Mouse (Mus musculus) heart, postnatal 36 days (tissue): ENCODE data around the gene Slc6a13. TPM values are rescaled to one million over a fixed set of nuclear protein-coding genes. Genes with fewer than 3 reads are reported as not detected.

ENCODE experiments used
- DNase-seq, 2 experiments: peaks; one replicate each; pipeline ENCODE4 v3.0.0; 2021 to 2022
- intact Hi-C: fragments of 180-260 bp; cut with DNase I; formaldehyde crosslinking; loops from one replicate; pipeline ENCODE4 v1.15.1; 2025
- total RNA-seq, 2 experiments: library from RNA; stranded (reverse); gene quantifications; 2 replicates each; pipeline ENCODE4 v1.2.3; 2021

Slc6a13 gene
- total RNA-seq = under 1 TPM in 1 of 2 experiments, not detected in 1; 0.41 TPM

DNA sequence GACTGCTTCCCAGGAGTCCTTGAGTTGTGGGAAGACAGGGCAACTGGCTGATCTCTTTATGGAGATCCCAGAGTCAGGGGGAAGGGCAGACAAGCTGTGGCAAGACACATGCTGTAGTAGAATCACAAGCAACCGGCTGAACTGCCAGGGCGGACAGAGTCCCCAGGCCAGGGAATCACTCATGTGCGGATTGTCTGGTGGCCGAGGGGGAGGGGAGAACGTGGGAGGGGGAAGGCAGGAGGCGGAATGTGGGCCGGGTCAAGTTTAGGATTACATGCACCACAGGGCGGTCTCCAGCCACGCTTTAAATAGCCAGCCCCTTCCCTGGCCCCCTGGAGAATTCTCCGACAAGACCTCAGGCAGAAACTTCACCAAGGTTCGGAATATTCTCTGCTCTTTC lies at the start of gene Slc6a13:
TSS of gene Slc6a13 (plus strand) at position 274 of the 400 bp plus-strand sequence.
- intact Hi-C loops = no loop called here
- DNase-seq = no peak

DNA sequence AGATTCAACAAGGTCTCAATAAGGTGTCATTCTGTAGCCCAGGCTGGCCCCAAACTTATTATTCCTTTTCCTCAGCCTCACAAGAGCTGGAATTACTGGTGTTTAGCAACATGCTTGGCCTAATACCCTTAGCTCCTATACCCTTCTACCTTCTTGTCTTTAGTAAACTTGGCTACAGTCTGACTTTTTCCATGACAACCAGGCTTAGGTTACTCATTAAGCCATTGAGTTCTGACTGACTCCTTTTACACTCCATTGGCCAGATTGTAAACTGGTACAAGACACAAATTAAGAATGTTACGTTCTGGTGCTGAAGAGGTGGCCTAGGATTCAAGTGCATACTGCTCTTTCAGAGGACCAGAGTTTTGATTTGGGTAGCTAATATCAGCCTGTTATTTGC lies 49.6 kb upstream of the Slc6a13 start:
- no peak for DNase-seq
- intact Hi-C loops = no loop called here

DNA sequence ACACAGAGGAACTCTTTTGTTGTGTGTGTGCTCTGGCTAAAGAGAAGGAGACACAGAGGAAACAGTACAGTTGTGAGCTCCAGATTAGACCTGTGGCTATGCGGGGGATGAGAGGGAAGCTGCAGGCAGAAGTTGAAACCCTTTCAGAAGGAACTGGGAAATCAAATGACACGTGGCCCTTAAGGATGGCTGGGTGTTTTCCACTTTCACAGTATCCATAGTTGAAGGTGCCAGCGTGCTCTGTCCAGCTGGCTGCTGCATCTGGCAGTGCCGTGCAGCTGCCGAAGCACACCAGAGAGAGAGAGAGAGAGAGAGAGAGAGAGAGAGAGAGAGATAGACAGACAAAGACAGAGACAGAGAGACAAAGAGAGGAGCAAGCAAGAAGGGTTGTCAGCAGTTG lies 48.8 kb upstream of the Slc6a13 start:
- DNase-seq = no peak
- intact Hi-C loops = no loop called here

DNA sequence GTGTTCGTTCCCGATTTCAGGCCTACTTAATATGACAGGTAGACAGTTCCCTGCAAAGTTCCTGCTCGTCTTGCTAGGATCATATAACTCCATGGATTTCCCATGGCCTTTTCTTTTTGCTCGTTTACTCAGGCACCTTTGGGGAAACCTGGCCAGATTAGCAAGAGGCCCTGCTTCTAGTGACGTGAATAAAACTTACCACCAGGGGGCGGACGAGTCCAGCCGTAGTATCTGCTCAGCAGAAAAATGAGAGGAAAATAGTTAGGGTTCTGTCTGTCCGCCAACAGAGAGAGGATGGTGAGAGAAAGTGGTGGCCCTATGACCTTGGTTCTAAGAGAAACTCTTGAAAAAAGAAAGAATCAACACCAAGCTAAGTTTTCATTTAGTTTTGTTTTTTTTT lies 39.5 kb upstream of the Slc6a13 start:
- intact Hi-C loops = loop anchor here (2.0 kb wide), 1 partner anchor 76 kb away; no protein-coding TSS in a partner anchor

DNA sequence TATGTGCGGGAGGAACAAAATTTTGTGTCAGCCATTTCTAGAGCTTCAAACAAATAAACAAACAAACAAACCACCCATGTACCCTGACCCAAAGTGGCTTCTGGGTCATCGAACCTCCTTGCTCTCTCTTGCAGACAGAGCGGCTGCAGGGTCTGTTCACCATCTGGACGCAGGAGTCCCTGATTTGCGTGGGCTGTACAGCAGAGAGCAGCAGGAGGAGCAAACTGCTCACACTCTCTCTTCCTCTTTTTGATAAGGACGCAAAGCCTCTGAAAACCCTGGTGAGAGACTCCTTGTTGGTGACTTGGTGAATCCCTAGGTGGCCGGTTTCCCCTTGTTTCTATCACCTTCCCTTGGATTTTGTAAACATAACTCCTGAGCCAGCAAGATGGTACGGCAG lies 38.8 kb upstream of the Slc6a13 start:
- intact Hi-C loops = loop anchor here (2.0 kb wide), 1 partner anchor 76 kb away; no protein-coding TSS in a partner anchor
- DNase-seq = no peak

More for the DNA sequence above, 39.5 kb upstream of the Slc6a13 start:
- DNase-seq = peak; percentile 71 to 80

DNA sequence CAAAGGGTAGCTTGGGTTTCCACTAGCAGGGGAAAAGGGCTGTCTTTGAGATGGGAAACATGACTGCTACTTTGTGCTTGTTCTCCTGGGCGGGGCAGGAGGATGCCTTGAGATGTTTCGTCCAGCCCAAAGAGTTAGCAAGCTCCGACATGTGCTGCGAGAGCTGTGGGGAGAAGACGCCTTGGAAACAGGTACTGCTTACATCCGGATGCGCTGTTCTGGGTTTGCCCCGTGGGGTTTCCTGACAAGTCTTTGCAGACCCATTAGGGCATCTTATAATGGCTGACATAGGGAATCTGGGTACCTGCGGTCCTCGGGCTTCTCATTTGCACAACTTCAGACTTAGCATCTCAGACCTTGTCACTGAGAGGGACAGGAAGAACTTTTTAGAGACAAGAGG lies 38.0 kb upstream of the Slc6a13 start:
- no peak for DNase-seq
- intact Hi-C loops = no loop called here

DNA sequence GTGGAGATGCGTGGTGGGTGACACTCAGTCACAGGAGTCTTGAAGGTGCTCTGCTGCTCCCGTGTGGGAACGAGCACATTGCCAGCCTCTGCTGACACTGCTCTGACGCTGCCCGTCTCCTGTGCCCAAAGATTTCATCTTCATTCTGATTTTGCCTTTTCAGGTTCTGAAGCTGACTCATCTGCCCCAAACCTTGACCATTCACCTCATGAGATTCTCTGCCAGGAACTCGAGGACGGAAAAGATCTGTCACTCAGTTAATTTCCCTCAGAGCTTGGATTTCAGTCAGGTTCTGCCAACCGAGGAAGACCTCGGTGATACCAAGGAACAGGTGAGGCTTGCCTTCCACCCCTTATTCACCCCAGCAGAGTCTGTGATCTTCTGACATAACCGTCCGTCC lies 37.5 kb upstream of the Slc6a13 start:
- intact Hi-C loops = no loop called here
- no peak for DNase-seq

DNA sequence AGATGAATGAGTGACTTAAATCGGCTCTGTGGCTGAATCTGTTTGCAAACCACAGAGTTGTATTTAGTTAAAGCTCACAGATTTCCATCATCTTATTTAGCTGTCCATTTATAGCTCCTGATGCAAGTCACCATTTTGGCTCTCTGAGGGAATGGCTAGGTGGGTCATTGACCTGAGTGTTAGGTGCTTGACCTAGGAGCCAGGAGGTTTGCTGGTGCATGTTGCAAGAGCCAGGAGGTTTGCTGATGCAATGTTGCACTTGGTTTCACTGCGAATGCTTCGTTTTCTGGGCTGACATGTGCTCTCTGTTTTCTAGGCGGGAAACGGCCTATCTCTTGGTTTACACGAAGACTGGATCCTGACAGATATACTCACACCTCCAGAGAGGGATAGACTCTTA lies 29.9 kb upstream of the Slc6a13 start:
- no peak for DNase-seq
- intact Hi-C loops = loop anchor here (5.0 kb wide), 2 partner anchors 67 to 342 kb away; no protein-coding TSS in a partner anchor

DNA sequence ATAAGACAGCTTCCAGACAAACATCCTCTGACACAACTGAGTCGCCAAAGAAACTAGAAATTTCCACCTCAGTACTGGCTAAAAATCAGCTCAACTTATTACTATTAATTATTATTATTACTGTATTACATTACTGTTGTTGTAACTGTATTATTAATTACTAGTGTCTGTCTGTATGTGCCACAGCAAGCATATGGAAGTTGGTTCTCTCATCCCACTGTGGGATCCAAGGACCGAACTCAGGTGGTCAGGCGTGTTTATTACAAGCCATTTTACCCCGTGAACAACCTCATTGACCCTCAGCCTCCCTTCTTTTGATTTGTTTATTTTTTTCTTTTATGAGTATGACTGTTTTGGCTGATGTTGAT lies 28.3 kb upstream of the Slc6a13 start:
- no peak for DNase-seq

DNA sequence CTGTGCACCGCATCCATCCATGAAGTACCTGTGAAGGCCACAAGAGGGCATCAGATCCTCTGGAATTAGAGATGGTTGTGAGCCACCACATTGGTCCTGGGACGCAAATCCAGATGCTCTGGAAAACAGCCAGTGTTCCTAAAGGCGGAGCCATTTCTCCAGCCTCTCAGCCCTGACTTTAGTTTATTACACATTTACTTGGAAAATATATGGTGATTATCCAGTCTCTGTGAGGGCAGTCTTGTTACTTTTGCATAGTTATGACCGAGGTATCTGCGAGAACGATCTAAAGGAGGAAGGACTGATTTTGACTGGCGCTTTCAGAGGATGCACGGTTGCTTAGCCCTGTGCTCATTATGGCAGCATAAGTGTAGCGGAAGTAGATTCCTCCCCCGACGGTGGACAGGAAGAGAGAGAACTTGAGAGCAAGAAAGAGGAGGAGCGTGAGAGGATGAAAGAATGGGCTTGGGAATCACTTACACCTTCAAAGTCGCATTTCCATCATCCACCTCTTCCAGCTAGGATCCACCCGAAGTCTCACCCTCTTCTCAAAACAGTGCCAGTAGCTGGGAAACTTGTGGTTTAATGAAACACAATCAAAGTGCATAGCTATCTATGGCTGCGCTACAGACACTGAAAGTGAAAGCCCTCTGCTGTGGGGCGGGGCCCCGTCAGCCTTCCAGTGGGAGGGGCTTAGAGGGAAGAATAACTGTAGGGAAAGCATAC lies 27.8 kb upstream of the Slc6a13 start:
- DNase-seq = peak; percentile 84 to 86
- intact Hi-C loops = loop anchor here (1.0 to 5.0 kb wide), 6 partner anchors 27 to 340 kb away; partner anchors contain the start of gene Usp18

More for the DNA sequence above, 28.3 kb upstream of the Slc6a13 start:
- intact Hi-C loops = loop anchor here (1.0 to 5.0 kb wide), 6 partner anchors 26 to 341 kb away; partner anchors contain the start of gene Usp18

DNA sequence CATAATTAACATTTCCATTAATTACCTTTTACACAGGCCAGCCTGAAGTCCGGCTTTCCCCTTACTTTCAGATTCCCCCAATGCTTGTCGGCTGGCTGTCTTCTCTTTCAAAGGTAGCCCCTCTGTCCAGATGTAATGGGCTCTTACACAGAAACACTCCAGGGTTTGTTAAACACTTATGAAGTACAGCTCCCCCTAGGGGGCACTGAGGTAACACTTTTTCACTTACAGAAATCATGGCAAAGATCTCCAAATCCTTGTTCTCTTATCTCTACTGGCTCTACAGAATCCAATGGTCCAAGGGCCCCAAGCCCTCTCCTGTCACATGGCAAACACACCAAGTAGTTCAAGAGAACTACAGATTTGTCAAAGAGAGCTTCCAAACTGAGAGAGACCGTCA lies 25.7 kb upstream of the Slc6a13 start:
- DNase-seq = no peak
- intact Hi-C loops = loop anchor here (5.0 kb wide), 2 partner anchors 63 to 338 kb away; no protein-coding TSS in a partner anchor

DNA sequence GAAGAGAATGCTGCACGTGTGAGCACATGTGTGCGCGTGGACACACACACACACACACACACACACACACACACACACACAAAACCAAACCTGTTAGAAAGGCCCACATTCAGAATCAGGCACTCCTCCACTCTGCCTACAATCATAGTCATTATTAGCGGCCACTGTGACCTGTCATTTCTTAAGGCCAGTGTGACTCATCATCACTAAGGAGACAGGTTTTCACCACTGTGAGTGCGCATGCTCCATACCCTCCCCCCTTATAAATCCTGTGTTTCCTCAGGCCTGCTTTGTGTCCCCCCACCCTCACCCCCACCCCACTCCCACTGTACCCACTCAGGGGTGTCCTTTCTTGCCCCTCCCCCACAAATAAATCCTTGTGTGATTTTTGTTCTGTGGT lies 15.9 kb upstream of the Slc6a13 start:
- no peak for DNase-seq
- intact Hi-C loops = no loop called here

DNA sequence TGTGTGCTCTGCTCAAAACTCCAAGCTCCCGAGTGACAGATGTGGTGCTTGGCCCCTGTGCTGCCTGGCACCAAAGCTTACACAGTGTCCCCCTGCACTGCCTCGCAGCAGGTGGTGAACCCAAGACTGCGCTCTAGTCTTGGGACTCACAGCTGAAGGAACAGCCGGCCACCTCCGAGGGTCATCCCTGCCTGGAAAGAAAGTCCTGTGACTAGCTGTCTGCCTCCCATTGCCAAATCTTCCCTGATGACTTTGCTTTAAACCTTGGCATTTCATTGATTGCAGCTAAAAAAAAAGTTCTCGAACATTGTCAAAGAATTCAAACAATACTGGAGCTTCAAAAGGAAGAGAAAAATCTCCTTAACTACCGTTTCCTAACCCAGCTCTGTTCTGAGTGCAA lies 710 bp upstream of the Slc6a13 start:
- no peak for DNase-seq
- intact Hi-C loops = no loop called here

DNA sequence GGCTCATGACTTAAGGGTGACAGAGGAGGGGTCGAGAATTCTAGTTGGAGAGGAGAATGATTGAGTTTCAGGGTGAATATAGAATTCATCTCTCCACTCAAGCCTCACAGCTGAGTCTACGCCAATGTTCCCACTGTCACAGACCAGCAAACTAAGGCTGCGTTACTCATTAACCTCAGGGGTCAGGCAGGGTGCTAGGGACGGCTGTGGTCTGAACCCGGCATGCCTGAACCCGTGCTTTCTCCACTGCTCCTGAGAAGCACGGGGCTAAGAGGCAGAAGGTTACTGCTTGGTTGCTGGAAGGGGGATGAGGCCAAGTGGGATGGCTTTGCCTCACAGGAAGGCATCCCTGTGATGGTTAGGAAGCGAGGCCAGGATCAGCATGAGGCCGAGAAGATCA lies 477 bp downstream of the Slc6a13 start:
- DNase-seq = no peak
- intact Hi-C loops = no loop called here

DNA sequence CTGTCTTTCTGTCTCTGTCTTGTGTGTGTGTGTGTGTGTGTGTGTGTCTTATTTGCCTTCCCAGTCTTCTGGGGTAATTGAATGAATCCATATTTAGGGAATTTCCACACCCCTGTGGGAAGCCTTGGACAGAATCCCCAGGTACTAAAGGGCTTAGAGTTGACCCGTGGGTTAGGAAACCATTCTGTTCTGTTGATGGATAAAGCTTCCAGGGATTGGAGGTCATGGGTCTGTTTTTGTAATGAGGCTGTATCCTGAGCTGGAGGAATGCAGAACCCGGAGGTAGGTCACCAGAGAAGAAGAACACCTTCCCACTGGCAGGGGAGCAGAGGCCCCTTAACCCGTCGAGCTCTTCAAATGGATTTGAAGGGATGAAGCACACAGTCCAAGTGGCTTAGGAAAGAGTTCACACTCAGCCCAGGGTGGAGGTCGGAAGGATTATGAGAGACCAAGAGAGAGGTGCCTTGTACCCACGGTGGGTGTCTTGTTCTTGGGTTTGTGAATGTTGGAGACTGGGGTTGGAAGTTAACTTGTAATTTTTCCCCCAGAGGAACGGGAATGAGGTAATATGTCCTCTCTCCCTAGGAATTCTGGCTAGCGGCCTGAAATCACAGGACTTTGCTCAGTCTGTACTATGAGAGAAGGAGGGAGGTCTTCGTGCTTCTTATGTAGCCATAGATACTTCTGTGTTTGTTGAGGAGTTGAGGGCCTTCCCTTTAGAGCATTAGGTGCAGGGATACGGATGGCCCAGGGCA lies 3.6 kb downstream of the Slc6a13 start:
- intact Hi-C loops = no loop called here

DNA sequence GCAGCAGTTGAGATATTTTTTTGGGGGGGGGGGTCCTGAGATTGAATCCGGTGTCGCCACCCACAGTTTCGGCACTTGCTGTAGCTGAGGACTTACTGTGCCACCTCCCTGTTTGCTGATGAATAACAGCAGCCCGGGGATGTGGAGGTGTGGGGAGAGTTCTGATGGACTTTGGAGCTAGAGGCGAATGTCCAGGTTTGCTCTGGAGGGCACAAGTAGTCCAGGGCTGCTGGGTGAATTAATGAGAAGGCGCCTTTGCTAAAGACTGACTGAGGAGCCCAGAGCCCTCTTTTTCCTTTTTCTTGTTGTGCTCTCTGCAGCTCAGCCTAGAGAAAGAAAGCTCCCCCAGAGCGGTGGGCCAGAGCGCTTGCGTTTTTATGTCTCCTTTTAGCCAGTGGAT lies 4.6 kb downstream of the Slc6a13 start:
- DNase-seq = no peak
- intact Hi-C loops = no loop called here

More for the DNA sequence above, 3.6 kb downstream of the Slc6a13 start:
- no peak for DNase-seq

DNA sequence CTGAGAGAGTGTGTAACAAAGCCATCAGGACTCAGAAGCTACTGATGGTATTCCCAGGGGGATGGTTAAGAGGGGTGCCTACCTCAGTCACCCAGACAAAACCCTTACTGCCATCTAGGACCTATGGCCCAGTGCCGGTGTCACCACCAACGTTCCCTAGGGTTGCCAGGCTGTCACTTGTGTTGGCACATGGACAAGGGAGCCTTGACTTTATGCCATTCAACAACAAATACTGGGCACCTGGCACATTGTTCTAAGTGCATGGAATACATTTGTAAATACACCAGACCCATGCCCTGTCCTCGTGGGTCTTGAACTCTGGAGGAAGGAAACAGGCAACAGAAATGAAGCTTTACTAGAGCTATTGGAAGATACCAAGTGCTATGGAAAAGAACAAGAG lies 5.5 kb downstream of the Slc6a13 start:
- intact Hi-C loops = no loop called here
- no peak for DNase-seq

DNA sequence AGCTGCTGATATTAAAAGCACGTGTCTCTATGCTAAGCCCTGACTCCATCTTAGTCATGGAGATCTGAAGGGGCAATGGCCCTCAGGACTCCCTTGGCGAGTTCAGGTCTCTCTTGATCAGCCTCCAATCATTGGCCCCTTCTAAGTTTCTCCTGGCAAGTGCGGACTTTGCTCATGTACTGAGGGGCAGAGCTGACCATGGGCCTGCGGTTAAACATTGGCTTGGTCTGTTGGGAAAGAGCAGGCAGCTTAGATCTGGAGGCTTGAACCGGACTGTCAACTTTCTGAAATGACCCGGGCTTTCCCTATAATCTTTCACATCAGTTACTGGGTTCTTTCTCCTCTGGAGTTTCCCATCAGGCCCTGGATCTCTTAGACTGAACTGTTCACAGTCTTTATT lies 11.0 kb downstream of the Slc6a13 start:
- intact Hi-C loops = no loop called here
- no peak for DNase-seq

DNA sequence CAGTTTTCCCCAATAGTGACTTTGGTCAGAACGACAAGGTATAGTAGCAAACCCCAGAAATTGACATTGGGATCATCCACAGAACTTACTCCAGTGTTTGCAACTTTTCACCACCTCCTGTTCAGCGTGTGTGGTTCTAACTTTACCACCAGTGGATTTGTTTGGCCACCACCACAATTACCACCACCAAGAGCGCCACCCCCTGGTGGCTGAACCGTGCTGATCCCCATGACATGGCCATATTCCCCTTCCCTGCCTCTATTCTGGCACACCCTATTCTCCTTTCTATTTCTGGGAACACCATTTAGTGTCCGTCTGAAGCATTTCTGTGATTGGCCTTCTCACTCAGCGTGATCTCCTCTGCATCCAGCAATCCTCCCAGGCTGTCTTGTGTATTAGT lies 19.1 kb downstream of the Slc6a13 start:
- intact Hi-C loops = no loop called here
- DNase-seq = no peak

DNA sequence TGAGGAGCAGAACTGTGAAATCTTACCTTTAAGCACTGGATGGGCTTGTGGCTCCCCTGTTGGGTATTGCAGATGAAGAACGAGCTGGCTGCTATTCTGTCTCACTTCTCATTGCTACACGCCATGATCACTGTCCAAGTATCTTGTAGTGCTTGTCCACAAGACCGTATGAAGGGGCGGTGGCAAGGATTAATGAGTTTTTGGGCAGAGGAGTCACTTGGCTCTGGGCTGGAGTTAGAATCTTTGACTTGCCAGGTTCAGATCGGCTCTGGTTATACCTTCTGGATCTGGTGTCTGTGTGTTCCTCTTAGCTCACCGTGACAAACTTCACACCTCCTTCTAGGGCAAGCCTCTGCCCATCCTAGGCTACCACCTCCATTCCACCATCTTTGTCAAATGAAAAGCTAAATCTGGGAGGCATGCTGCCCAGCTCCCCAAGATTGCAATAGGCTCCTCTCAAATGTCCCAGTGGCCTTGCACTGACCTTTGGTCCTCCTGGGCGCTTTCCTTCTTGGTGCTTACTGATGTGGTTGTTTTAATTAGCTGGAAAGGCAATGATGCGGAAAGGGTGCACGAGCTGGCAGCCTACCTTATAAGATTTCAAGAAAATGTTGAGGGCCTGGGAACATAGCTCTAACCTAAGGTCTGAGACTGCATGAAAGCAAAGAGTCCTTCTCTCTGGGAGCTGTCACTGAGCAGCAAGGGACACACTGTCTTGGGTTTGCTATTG lies 22.5 kb downstream of the Slc6a13 start:
- DNase-seq = no peak
- intact Hi-C loops = no loop called here

DNA sequence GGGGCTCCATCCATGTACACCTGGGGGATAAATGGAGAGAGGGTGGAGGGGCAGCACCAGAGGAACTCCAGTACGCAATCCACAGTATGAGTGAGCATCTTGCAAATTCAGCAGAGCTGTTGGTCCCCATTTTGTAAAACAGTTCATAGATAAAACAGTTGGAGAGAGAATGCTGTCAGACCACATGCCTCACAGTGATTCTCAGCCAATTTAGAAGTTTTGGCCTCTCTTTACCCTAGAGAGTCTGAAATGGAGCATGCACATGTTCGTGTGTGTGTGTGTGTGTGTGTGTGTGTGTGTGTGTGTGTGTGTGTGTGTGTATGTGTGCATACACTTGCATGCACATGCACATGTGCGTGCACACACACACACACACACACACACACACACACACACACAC lies 25.3 kb downstream of the Slc6a13 start:
- DNase-seq = no peak
- intact Hi-C loops = no loop called here
